Mouse (Mus musculus) kidney, embryonic 16.5 days (tissue): ENCODE measurements around the gene Mfap1a. TPM values are rescaled to one million over a fixed set of nuclear protein-coding genes. Genes with fewer than 3 reads are reported as not detected.
"Not testable (repeated sequence)": the region's sequence is repeated elsewhere in the genome, so short reads cannot be mapped to it uniquely, and the experiment has no call there.

Experiments
- ATAC-seq: fragments of 200-750 bp; cut with Nextera tagmentation; 2 replicates; pipeline ENCODE4 v1.8.0; 2017; ENCODE audit warnings: moderate TSS enrichment; ENCODE audit not compliant: low FRiP score, low TSS enrichment
- H3K27ac ChIP-seq: fragments of 300-500 bp; sonication (generic); 2 replicates; pipeline ENCODE4 v1.5.1; 2014; ENCODE audit warnings: low read length
- H3K27me3 ChIP-seq: fragments of 300-500 bp; sonication (generic); 2 replicates; pipeline ENCODE4 v1.6.1; 2014; ENCODE audit warnings: low read length, control low read depth, mixed read lengths; ENCODE audit not compliant: insufficient read depth
- H3K36me3 ChIP-seq: fragments of 300-500 bp; sonication (generic); 2 replicates; pipeline ENCODE4 v1.6.1; 2014; ENCODE audit warnings: low read length, control low read depth, mixed read lengths; ENCODE audit not compliant: insufficient read depth
- H3K4me1 ChIP-seq: fragments of 300-500 bp; sonication (generic); 2 replicates; pipeline ENCODE4 v1.6.1; 2014; ENCODE audit warnings: low read length, control low read depth, mixed read lengths; ENCODE audit not compliant: insufficient read depth
- H3K4me2 ChIP-seq: fragments of 300-500 bp; sonication (generic); replicated peaks from 2 replicates; pipeline ENCODE4 v1.6.1; 2014; ENCODE audit warnings: low read depth, low read length
- H3K4me3 ChIP-seq: fragments of 300-500 bp; sonication (generic); 2 replicates; pipeline ENCODE4 v1.5.1; 2014; ENCODE audit warnings: mild to moderate bottlenecking, low read length
- H3K9ac ChIP-seq: fragments of 300-500 bp; sonication (generic); replicated peaks from 2 replicates; pipeline ENCODE4 v1.6.1; 2014; ENCODE audit warnings: low read length
- H3K9me3 ChIP-seq: fragments of 300-500 bp; sonication (generic); 2 replicates; pipeline ENCODE4 v1.6.1; 2016; ENCODE audit warnings: low read length, control low read depth
- WGBS: fragments of 180-500 bp; shearing (Covaris S2); extraction: QIAGEN DNeasy Blood & Tissue Kit; methylation state at CpG from one replicate; pipeline ENCODE4 v1.1.7; 2014; 5-methylcytosine and 5-hydroxymethylcytosine counted together
- polyA plus RNA-seq: library from polyadenylated mRNA; unstranded; fragments of >200 nt; fragmentation: Nextera tagmentation; extraction: Ambion mirVana; gene quantifications from 2 replicates; pipeline ENCODE4 v1.2.1, GENCODE M21; 2015

Mfap1a gene
- polyA plus RNA-seq, 1 experiment from 2014 or later = 30.6 TPM

DNA sequence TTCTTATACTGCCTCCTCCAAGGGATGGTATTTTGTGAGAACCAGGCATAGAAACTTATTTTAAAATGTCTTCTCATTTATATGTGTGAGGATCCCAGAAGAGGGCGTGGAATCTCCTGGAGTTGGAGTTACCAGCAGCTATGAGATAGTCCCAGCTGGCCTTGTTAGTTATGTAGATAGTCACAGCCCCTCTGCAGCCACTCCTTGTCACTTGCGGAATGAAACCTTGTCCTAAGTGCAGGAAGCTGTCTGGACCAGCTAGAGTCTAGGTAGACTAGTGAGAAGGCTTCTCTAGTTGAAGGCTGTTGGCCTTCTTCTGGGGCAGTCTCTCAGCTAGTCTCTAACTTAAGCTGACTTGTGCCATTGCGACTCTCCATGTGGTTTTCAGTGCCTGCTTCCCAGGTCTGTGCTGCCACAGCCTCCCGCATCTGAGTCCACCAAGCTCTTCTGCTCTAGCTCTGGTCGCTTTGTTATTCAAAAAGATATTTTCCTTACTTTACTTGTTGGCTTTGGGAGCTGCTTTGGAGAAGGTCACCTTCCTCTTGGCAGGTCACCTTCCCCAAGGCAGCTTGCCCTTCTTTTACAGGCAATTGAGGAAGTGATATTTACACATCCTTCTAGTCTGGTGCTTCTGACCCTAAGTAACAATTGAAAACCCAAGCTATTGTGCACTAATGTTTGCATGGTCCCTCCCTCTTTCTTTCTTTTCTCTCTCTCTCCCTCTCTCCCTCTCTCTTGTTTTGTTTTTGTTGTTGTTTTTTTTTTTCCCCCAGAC, 6.7 kb upstream of the Mfap1a start:
- not testable (repeated sequence) for ATAC-seq, H3K9ac ChIP-seq, H3K9me3 ChIP-seq, H3K27me3 ChIP-seq, H3K4me2 ChIP-seq, H3K27ac ChIP-seq, H3K4me3 ChIP-seq, H3K4me1 ChIP-seq
- 91% methylated on average over 4 of the region's 5 CpGs for WGBS
- H3K36me3 ChIP-seq = peaks cover 26% of the 10 kb centered on the region

- Histone ChIP-seq H3K4me3 (no peak overlapping the region), H3K36me3 (peaks cover 19% of the 10 kb centered on the region), H3K9me3 (no peaks in the 10 kb centered on the region), H3K27ac (no peak overlapping the region), H3K27me3 (no peaks in the 10 kb centered on the region), H3K4me2 (no peak overlapping the region), H3K4me1 (peaks cover 13% of the 10 kb centered on the region), H3K9ac (no peak overlapping the region)
- WGBS = 96% methylated on average over 8 of the region's 8 CpGs
- ATAC-seq = no peak
Measured at GRCm38 (mm10) chr2:121511401-121511800, 4.9 kb upstream of the Mfap1a start.

- H3K9ac ChIP-seq = peak overlapping the region; percentile 69
- H3K36me3 ChIP-seq = peaks cover 19% of the 10 kb centered on the region
- H3K4me1 ChIP-seq = peaks cover 13% of the 10 kb centered on the region
- H3K4me3 ChIP-seq = peak overlapping the region; percentile 52
- peak; percentile 86 for ATAC-seq
- 18% methylated on average over 16 of the region's 16 CpGs for WGBS
- H3K9me3 ChIP-seq = no peaks in the 10 kb centered on the region
- H3K27ac ChIP-seq = no peak overlapping the region
- no peaks in the 10 kb centered on the region for H3K27me3 ChIP-seq
- H3K4me2 ChIP-seq = peak overlapping the region; percentile 64
Measured at GRCm38 (mm10) chr2:121509584-121509983, 3.1 kb upstream of the Mfap1a start.

GRCm38 (mm10) chr2:121507951-121508330, 1.5 kb upstream of the Mfap1a start:
- Histone ChIP-seq H3K4me2 (peak overlapping the region; percentile 74), H3K4me3 (peak overlapping the region; percentile 69), H3K27ac (no peak overlapping the region), H3K27me3 (no peaks in the 10 kb centered on the region), H3K36me3 (peaks cover 19% of the 10 kb centered on the region), H3K9me3 (no peaks in the 10 kb centered on the region), H3K4me1 (peaks cover 13% of the 10 kb centered on the region), H3K9ac (peak overlapping the region; percentile 63)
- WGBS = 84% methylated on average over 2 of the region's 2 CpGs
- ATAC-seq = no peak

DNA sequence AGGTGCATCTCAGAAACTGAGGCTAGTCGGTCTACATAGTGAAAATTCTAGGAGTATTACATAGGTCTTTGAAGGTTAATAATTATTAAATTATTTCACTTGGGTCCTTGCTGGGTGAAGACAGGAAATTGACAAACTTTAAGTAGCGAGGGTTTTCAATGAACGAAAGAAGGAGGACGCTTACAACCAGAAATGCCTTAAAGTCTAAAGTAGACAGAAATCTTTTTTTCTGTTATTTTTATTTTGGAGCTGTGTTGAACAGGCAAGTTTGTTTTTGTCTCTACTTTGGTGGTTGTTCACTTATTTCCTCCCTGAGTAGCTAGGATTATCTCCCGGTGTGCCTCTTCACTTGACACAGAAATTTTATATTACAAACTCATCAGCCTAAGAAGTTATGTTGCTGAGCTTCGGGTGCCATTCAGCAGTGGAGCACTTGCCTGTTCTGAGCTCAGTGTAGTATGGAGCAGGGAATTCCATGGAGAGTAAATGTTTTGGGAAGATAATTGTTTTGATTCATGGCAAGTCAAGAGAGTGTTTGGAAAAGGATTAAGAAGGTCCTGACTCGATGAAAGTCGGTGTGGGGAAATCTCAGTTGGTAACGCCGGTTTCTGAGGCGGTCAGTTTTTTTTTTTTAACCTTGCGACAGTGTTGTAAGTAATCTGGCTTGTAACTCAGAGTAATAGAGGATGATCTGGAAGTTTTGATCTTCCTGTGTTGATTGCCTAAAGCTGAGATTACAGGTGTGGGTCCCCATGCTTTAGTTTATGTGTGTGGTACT, 897 bp upstream of the Mfap1a start:
- ATAC-seq = no peak
- peak overlapping the region; percentile 74 for H3K4me2 ChIP-seq
- WGBS = 11% methylated on average over 12 of the region's 12 CpGs
- H3K9ac ChIP-seq = peak overlapping the region; percentile 63
- no peaks in the 10 kb centered on the region for H3K27me3 ChIP-seq
- peaks cover 13% of the 10 kb centered on the region for H3K4me1 ChIP-seq
- no peak overlapping the region for H3K27ac ChIP-seq
- no peaks in the 10 kb centered on the region for H3K9me3 ChIP-seq
- H3K36me3 ChIP-seq = peaks cover 16% of the 10 kb centered on the region
- peak overlapping the region; percentile 69 for H3K4me3 ChIP-seq

DNA sequence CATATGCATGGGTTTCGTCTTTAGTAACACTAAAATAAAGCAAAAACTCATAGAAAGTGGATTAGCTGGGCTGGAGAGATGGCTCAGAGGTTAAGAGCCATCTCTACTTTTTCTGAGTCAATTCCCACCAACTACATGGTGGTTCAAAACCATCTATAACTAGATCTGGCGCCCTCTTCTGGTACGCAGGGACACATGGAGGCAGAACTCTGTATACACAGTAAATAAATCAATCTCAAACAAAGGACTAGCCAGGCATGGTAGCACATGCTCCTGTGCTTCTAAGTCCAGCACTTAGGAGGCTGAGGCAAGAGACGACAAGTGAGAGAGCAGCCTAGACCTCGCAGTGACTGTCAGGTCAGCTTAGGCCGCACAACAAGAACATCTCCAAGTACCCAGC, 4.9 kb downstream of the Mfap1a start:
- not testable (repeated sequence) for H3K9ac ChIP-seq, H3K27me3 ChIP-seq, H3K4me1 ChIP-seq, H3K4me2 ChIP-seq, H3K9me3 ChIP-seq, ATAC-seq, H3K36me3 ChIP-seq, H3K4me3 ChIP-seq, H3K27ac ChIP-seq
- 57% methylated on average over 1 of the region's 6 CpGs for WGBS

DNA sequence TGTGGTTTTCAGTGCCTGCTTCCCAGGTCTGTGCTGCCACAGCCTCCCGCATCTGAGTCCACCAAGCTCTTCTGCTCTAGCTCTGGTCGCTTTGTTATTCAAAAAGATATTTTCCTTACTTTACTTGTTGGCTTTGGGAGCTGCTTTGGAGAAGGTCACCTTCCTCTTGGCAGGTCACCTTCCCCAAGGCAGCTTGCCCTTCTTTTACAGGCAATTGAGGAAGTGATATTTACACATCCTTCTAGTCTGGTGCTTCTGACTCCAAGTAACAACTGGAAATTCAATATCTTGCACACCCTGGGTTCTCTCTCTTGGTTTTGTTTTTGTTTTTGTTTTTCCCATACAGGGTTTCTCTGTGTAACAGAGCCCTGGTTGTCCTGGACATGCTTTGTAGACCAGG, 22.1 kb downstream of the Mfap1a start:
- not testable (repeated sequence) for H3K27ac ChIP-seq, H3K4me2 ChIP-seq, H3K27me3 ChIP-seq, H3K4me3 ChIP-seq, H3K9ac ChIP-seq, H3K4me1 ChIP-seq, ATAC-seq, H3K9me3 ChIP-seq, H3K36me3 ChIP-seq
- 88% methylated on average over 1 of the region's 2 CpGs for WGBS

- H3K4me3 ChIP-seq = no peak overlapping the region
- H3K27ac ChIP-seq = no peak overlapping the region
- H3K9ac ChIP-seq = no peak overlapping the region
- H3K9me3 ChIP-seq = no peaks in the 10 kb centered on the region
- no peak overlapping the region for H3K4me2 ChIP-seq
- WGBS = 41% methylated on average over 8 of the region's 8 CpGs
- no peaks in the 10 kb centered on the region for H3K36me3 ChIP-seq
- H3K27me3 ChIP-seq = no peaks in the 10 kb centered on the region
- ATAC-seq = no peak
- H3K4me1 ChIP-seq = no peaks in the 10 kb centered on the region
Measured at GRCm38 (mm10) chr2:121483576-121483975, 22.9 kb downstream of the Mfap1a start.

DNA sequence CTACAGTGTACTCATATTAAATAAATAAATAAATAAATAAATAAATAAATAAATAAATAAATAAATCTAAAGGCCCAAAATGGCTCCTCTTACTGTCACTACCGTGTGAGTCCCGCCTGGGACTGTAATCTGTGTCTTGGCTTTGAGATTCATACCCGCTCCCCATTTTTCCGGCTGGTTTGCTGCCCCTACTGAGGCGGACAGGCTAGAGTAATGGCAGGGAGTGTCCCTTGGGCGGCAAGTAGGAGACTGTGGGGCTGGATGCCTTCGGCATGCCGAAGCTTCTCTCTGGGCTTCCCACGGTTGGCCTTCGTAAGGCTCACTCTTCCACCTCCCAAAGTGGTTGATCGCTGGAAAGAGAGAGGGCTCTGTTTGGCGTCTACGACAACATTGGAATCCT, 25.5 kb downstream of the Mfap1a start:
- ATAC-seq, H3K9ac ChIP-seq, H3K9me3 ChIP-seq, H3K27me3 ChIP-seq, H3K4me2 ChIP-seq, H3K36me3 ChIP-seq, H3K27ac ChIP-seq, H3K4me3 ChIP-seq, H3K4me1 ChIP-seq: not testable (repeated sequence)
- 90% methylated on average over 13 of the region's 13 CpGs for WGBS

GRCm38 (mm10) chr2:121480498-121480897, 26.0 kb downstream of the Mfap1a start:
- no peak overlapping the region for H3K27ac ChIP-seq
- no peaks in the 10 kb centered on the region for H3K36me3 ChIP-seq
- H3K4me3 ChIP-seq = no peak overlapping the region
- no peaks in the 10 kb centered on the region for H3K4me1 ChIP-seq
- WGBS = 66% methylated on average over 3 of the region's 3 CpGs
- H3K9ac ChIP-seq = no peak overlapping the region
- H3K9me3 ChIP-seq = no peaks in the 10 kb centered on the region
- no peak for ATAC-seq
- H3K27me3 ChIP-seq = no peaks in the 10 kb centered on the region
- no peak overlapping the region for H3K4me2 ChIP-seq
